Mouse (Mus musculus) kidney, embryonic 14.5 days (tissue): Measurements from ENCODE around the gene Prkaca. TPM values are rescaled to one million over a fixed set of nuclear protein-coding genes. Genes with fewer than 3 reads are reported as not detected.
A peak's percentile ranks its signal among the peaks of the same experiment; 100 is the strongest.

Source experiments
- ATAC-seq: fragments of 200-750 bp; cut with Nextera tagmentation; 2 replicates; pipeline ENCODE4 v1.8.0; 2017; ENCODE audit warnings: moderate number of reproducible peaks, mild to moderate bottlenecking, moderate TSS enrichment, moderate library complexity; ENCODE audit not compliant: low FRiP score, low TSS enrichment
- H3K27ac ChIP-seq: fragments of 300-500 bp; sonication (generic); 2 replicates; pipeline ENCODE4 v1.5.1; 2014; ENCODE audit warnings: low read depth, mild to moderate bottlenecking, low read length, moderate library complexity, mixed read lengths
- H3K27me3 ChIP-seq: fragments of 300-500 bp; sonication (generic); 2 replicates; pipeline ENCODE4 v1.6.1; 2014; ENCODE audit warnings: mild to moderate bottlenecking, low read length; ENCODE audit not compliant: control insufficient read depth, insufficient read depth
- H3K36me3 ChIP-seq: fragments of 300-500 bp; sonication (generic); 2 replicates; pipeline ENCODE4 v1.6.1; 2014; ENCODE audit warnings: low read length, mixed read lengths; ENCODE audit not compliant: control insufficient read depth, insufficient read depth
- H3K4me1 ChIP-seq: fragments of 300-500 bp; sonication (generic); 2 replicates; pipeline ENCODE4 v1.6.1; 2014; ENCODE audit warnings: low read length, mixed read lengths; ENCODE audit not compliant: control insufficient read depth, insufficient read depth
- H3K4me2 ChIP-seq: fragments of 300-500 bp; sonication (generic); replicated peaks from 2 replicates; pipeline ENCODE4 v1.6.1; 2014; ENCODE audit warnings: low read depth, mild to moderate bottlenecking, low read length
- H3K4me3 ChIP-seq: fragments of 300-500 bp; sonication (generic); 2 replicates; pipeline ENCODE4 v1.5.1; 2014; ENCODE audit warnings: mild to moderate bottlenecking, low read length
- H3K9ac ChIP-seq: fragments of 300-500 bp; sonication (generic); 2 replicates; pipeline ENCODE4 v1.6.1; 2014; ENCODE audit warnings: low read depth, mild to moderate bottlenecking, low read length, moderate library complexity
- H3K9me3 ChIP-seq: fragments of 300-500 bp; sonication (generic); 2 replicates; pipeline ENCODE4 v1.6.1; 2016; ENCODE audit warnings: low read length; ENCODE audit not compliant: control insufficient read depth
- WGBS: fragments of 180-500 bp; shearing (Covaris S2); extraction: QIAGEN DNeasy Blood & Tissue Kit; methylation state at CpG from one replicate; pipeline ENCODE4 v1.1.7; 2014; 5-methylcytosine and 5-hydroxymethylcytosine counted together
- polyA plus RNA-seq: library from polyadenylated mRNA; unstranded; fragments of >200 nt; fragmentation: Nextera tagmentation; extraction: Ambion mirVana; gene quantifications from 2 replicates; pipeline ENCODE4 v1.2.1, GENCODE M21; 2014

The Prkaca gene
- polyA plus RNA-seq, 1 experiment from 2014 or later: 123 TPM

GRCm38 (mm10) chr8:84032777-84033176 is 60.0 kb downstream of the Prkaca start:
- Histone ChIP-seq H3K36me3 (no peaks in the 10 kb centered on the region; the same call in 1 of the 2 replicates), H3K27me3 (no peaks in the 10 kb centered on the region), H3K9me3 (no peaks in the 10 kb centered on the region), H3K4me1 (no peaks in the 10 kb centered on the region), H3K9ac (no peak overlapping the region), H3K4me3 (no peak overlapping the region), H3K27ac (no peak overlapping the region), H3K4me2 (no peak overlapping the region)
- ATAC-seq: no peak
- 70% methylated on average over 4 of the region's 4 CpGs for WGBS

- no peak overlapping the region for H3K9ac ChIP-seq
- H3K4me1 ChIP-seq: 0 out of 2 replicates have a peak, but pooled peaks cover 7% of the 10 kb centered on the region
- no peak for ATAC-seq
- no peaks in the 10 kb centered on the region for H3K9me3 ChIP-seq
- peaks cover 10% of the 10 kb centered on the region for H3K27me3 ChIP-seq
- H3K36me3 ChIP-seq: no peaks in the 10 kb centered on the region
- no peak overlapping the region for H3K27ac ChIP-seq
- no peak overlapping the region for H3K4me2 ChIP-seq
- H3K4me3 ChIP-seq: no peak overlapping the region
- WGBS: 59% methylated on average over 5 of the region's 5 CpGs
Measured at GRCm38 (mm10) chr8:84038015-84038414, 65.2 kb downstream of the Prkaca start.

GRCm38 (mm10) chr8:84039050-84039449 is 66.3 kb downstream of the Prkaca start:
- no peak overlapping the region for H3K9ac ChIP-seq
- no peak overlapping the region for H3K4me3 ChIP-seq
- peaks cover 21% of the 10 kb centered on the region for H3K27me3 ChIP-seq
- no peak; the same call in 1 of the 2 replicates for ATAC-seq
- no peaks in the 10 kb centered on the region for H3K9me3 ChIP-seq
- H3K27ac ChIP-seq: no peak overlapping the region
- H3K4me1 ChIP-seq: 0 out of 2 replicates have a peak, but pooled peaks cover 7% of the 10 kb centered on the region
- H3K4me2 ChIP-seq: no peak overlapping the region
- 5% methylated on average over 5 of the region's 5 CpGs for WGBS
- no peaks in the 10 kb centered on the region for H3K36me3 ChIP-seq

GRCm38 (mm10) chr8:84042066-84042947 is 69.5 kb downstream of the Prkaca start, which contains the start of gene Il27ra:
Il27ra (minus strand) TSS chr8:84042589.
- Histone ChIP-seq H3K36me3 (no peaks in the 10 kb centered on the region), H3K4me2 (peak within 1 kb of the TSS; percentile 79), H3K4me1 (peaks cover 11% of the 10 kb centered on the region; the same call in 1 of the 2 replicates), H3K27me3 (peaks cover 35% of the 10 kb centered on the region), H3K4me3 (peak within 1 kb of the TSS; percentile 39), H3K9ac (peak within 1 kb of the TSS; percentile 38), H3K9me3 (no peaks in the 10 kb centered on the region; the same call in 1 of the 2 replicates), H3K27ac (no peak within 1 kb of the TSS)
- WGBS: 5% methylated on average over 37 of the region's 40 CpGs
- peak; percentile 79 for ATAC-seq

- no peak overlapping the region for H3K9ac ChIP-seq
- no peaks in the 10 kb centered on the region for H3K36me3 ChIP-seq
- 40% methylated on average over 12 of the region's 12 CpGs for whole genome bisulfite sequencing
- peaks cover 11% of the 10 kb centered on the region; the same call in 1 of the 2 replicates for H3K4me1 ChIP-seq
- no peaks in the 10 kb centered on the region; the same call in 1 of the 2 replicates for H3K9me3 ChIP-seq
- H3K4me2 ChIP-seq: peak overlapping the region; percentile 79; the same call in 1 of the 2 replicates
- peak overlapping the region; percentile 39; the same call in 1 of the 2 replicates for H3K4me3 ChIP-seq
- no peak overlapping the region for H3K27ac ChIP-seq
- ATAC-seq: no peak
- H3K27me3 ChIP-seq: peaks cover 35% of the 10 kb centered on the region
Measured at GRCm38 (mm10) chr8:84042948-84043342, 70.2 kb downstream of the Prkaca start.

- Histone ChIP-seq H3K4me3 (no peak overlapping the region), H3K9ac (no peak overlapping the region), H3K36me3 (no peaks in the 10 kb centered on the region), H3K27me3 (peaks cover 35% of the 10 kb centered on the region), H3K4me1 (peaks cover 11% of the 10 kb centered on the region; the same call in 1 of the 2 replicates), H3K27ac (no peak overlapping the region), H3K4me2 (peak overlapping the region; percentile 17; the same call in 1 of the 2 replicates), H3K9me3 (no peaks in the 10 kb centered on the region; the same call in 1 of the 2 replicates)
- WGBS: 7% methylated on average over 7 of the region's 7 CpGs
- ATAC-seq: no peak
Measured at GRCm38 (mm10) chr8:84044103-84044502, 71.3 kb downstream of the Prkaca start.

- Histone ChIP-seq H3K27ac (no peak within 1 kb of the TSS), H3K36me3 (no peaks in the 10 kb centered on the region), H3K4me2 (peak within 1 kb of the TSS; percentile 17), H3K9me3 (no peaks in the 10 kb centered on the region; the same call in 1 of the 2 replicates), H3K9ac (no peak within 1 kb of the TSS), H3K4me3 (peak within 1 kb of the TSS; percentile 1; the same call in 1 of the 2 replicates), H3K4me1 (peaks cover 11% of the 10 kb centered on the region; the same call in 1 of the 2 replicates), H3K27me3 (peaks cover 35% of the 10 kb centered on the region)
- ATAC-seq: no peak
- WGBS: 4% methylated on average over 9 of the region's 9 CpGs
Measured at GRCm38 (mm10) chr8:84044900-84045299, 72.1 kb downstream of the Prkaca start, which contains the start of gene Rln3. Rln3 (minus strand) TSS chr8:84045000.
